24 mouse cellular contexts compared by ENCODE assay signal in the genomic region with DNA sequence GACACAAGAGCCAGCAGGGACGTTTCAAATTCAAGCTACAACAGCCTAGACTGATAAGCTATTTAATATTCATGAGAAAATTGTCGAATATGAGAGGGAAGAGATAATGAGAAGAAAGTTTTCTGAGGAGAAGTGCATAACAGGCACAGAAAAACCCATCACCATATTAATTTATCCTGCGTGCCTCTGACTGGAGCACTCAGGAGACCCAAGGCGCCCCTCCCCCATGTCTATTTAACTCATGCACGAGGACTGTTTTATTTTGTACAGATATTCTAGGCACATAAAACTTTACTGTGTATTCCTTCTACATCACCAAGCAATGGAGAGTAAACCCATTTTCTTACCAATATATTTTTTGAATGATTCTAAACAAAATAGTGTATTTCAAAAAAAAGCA. TPM values are rescaled to one million over a fixed set of nuclear protein-coding genes. Genes with fewer than 3 reads are reported as not detected.
DNase-seq lines count a peak whose midpoint lies in the region; ATAC-seq and TF ChIP-seq lines count a peak whose summit lies in the region.
"Had no signal": no experiment of that assay in that cellular context is flagged by ENCODE, and none has a peak within 500 bp of the region (broad histone marks: within the 10 kb centered on the region; RNA-seq: fewer than 3 reads in every experiment).

No protein-coding gene starts in this region.

- no peak for ATAC-seq in forebrain, embryonic 14.5 days
- no peak for ATAC-seq in forebrain, postnatal 0 days
- ATAC-seq in midbrain, embryonic 14.5 days (ENCODE audit: low FRiP score, low TSS enrichment): no peak
- ATAC-seq in midbrain, embryonic 16.5 days: no peak
- ATAC-seq: activated CD4-positive, CD25-positive, alpha-beta regulatory T cell, adult 4 months; CD4-positive, CD25-positive, alpha-beta regulatory T cell, adult 4 months; Patski had no signal

- H3K4me3 ChIP-seq in forebrain, embryonic 14.5 days (ENCODE audit: low read depth, low read length): no peak overlapping the region
- no peak overlapping the region for H3K4me3 ChIP-seq in forebrain, postnatal 0 days (ENCODE audit: low read depth, low read length)
- H3K4me3 ChIP-seq in midbrain, embryonic 14.5 days (replicated peaks; ENCODE audit: low read depth, low read length): no peak overlapping the region
- no peak overlapping the region for H3K4me3 ChIP-seq in midbrain, embryonic 16.5 days (ENCODE audit: low read depth, low read length)

- H3K4me2 ChIP-seq in forebrain, embryonic 14.5 days (ENCODE audit: low read length): no peak overlapping the region
- no peak overlapping the region for H3K4me2 ChIP-seq in forebrain, postnatal 0 days (ENCODE audit: low read depth)
- H3K4me2 ChIP-seq in midbrain, embryonic 14.5 days (ENCODE audit: low read length): no peak overlapping the region
- no peak overlapping the region for H3K4me2 ChIP-seq in midbrain, embryonic 16.5 days (ENCODE audit: low read length)

- no peak for TF ChIP-seq CTCF in forebrain, postnatal 0 days (IDR thresholded peaks at IDR 0.05; ENCODE audit: low read depth)
- no peak for TF ChIP-seq CTCF in brain, embryonic 14.5 days (IDR thresholded peaks at IDR 0.05; ENCODE audit: borderline replicate concordance, extremely low read depth, insufficient read depth, insufficient read length)

- 42% methylated on average over 5 of the region's 5 CpGs for WGBS in forebrain, embryonic 14.5 days
- WGBS in forebrain, postnatal 0 days: 52% methylated on average over 5 of the region's 5 CpGs
- 40% methylated on average over 5 of the region's 5 CpGs for WGBS in midbrain, embryonic 14.5 days
- 29% methylated on average over 5 of the region's 5 CpGs for WGBS in midbrain, embryonic 16.5 days

- no peaks in the 10 kb centered on the region for H3K9me3 ChIP-seq in forebrain, embryonic 14.5 days (replicated peaks; ENCODE audit: control insufficient read depth, low read length)
- H3K9me3 ChIP-seq in forebrain, postnatal 0 days (ENCODE audit: low read length): no peaks in the 10 kb centered on the region
- H3K9me3 ChIP-seq in midbrain, embryonic 14.5 days (ENCODE audit: control insufficient read depth, low read length): no peaks in the 10 kb centered on the region
- no peaks in the 10 kb centered on the region for H3K9me3 ChIP-seq in midbrain, embryonic 16.5 days (replicated peaks; ENCODE audit: control insufficient read depth, low read length, poor library complexity, severe bottlenecking)

- no peak for TF ChIP-seq POLR2A in brain, embryonic 14.5 days (IDR thresholded peaks at IDR 0.05; ENCODE audit: borderline replicate concordance, extremely low read depth, insufficient read depth, insufficient read length, poor library complexity, severe bottlenecking)

- H3K27me3 ChIP-seq in forebrain, embryonic 14.5 days (replicated peaks; ENCODE audit: control insufficient read depth, insufficient read depth, low read length): no peaks in the 10 kb centered on the region
- no peaks in the 10 kb centered on the region for H3K27me3 ChIP-seq in forebrain, postnatal 0 days (ENCODE audit: insufficient read depth, low read length)
- H3K27me3 ChIP-seq in midbrain, embryonic 14.5 days (ENCODE audit: control insufficient read depth, insufficient read depth, low read length): no peaks in the 10 kb centered on the region
- no peaks in the 10 kb centered on the region for H3K27me3 ChIP-seq in midbrain, embryonic 16.5 days (ENCODE audit: control insufficient read depth, insufficient read depth, low read depth, low read length)
- H3K27me3 ChIP-seq: CH12.LX had no signal

- peak; percentile 20 for DNase-seq in forebrain, embryonic 14.5 days (ENCODE audit: low spot score)
- no peak for DNase-seq in forebrain, postnatal 0 days
- peak; percentile 66 for DNase-seq in heart, adult 11 months
- no peak for DNase-seq in heart, postnatal 14 days
- peak; percentile 60 for DNase-seq in midbrain, embryonic 14.5 days
- DNase-seq in brain, embryonic 14.5 days (ENCODE audit: low read depth): peak; percentile 50
- no peak for DNase-seq in thymus, postnatal 10 days (ENCODE audit: low spot score in 2 of 2)
- DNase-seq: adrenal gland, adult 2 months; adrenal gland, adult 8-10 months; adrenal gland, postnatal 10 days; adrenal gland, postnatal 14 days; adrenal gland, postnatal 25 days; adrenal gland, postnatal 36 days; B cell, adult 2 months; cerebellum, adult 11 months; cerebellum, adult 11-12 months; cerebellum, adult 18-20 months had no signal

- H3K36me3 ChIP-seq in forebrain, embryonic 14.5 days (ENCODE audit: control insufficient read depth, insufficient read depth, low read length): no peaks in the 10 kb centered on the region
- H3K36me3 ChIP-seq in forebrain, postnatal 0 days (ENCODE audit: insufficient read depth): no peaks in the 10 kb centered on the region
- H3K36me3 ChIP-seq in midbrain, embryonic 14.5 days (ENCODE audit: control insufficient read depth, insufficient read depth, low read length): no peaks in the 10 kb centered on the region
- no peaks in the 10 kb centered on the region for H3K36me3 ChIP-seq in midbrain, embryonic 16.5 days (ENCODE audit: control insufficient read depth, insufficient read depth, low read length)
- H3K36me3 ChIP-seq: G1E had no signal

- H3K4me1 ChIP-seq in forebrain, embryonic 14.5 days (ENCODE audit: control insufficient read depth, insufficient read depth, low read length): no peaks in the 10 kb centered on the region
- H3K4me1 ChIP-seq in forebrain, postnatal 0 days (ENCODE audit: insufficient read depth): no peaks in the 10 kb centered on the region
- H3K4me1 ChIP-seq in midbrain, embryonic 14.5 days (ENCODE audit: control insufficient read depth, insufficient read depth, low read length): peaks cover 5% of the 10 kb centered on the region; the same call in 1 of the 2 replicates
- no peaks in the 10 kb centered on the region for H3K4me1 ChIP-seq in midbrain, embryonic 16.5 days (ENCODE audit: control insufficient read depth, insufficient read depth, low read length)

- no peak overlapping the region for H3K27ac ChIP-seq in forebrain, embryonic 14.5 days (ENCODE audit: low read depth, low read length)
- H3K27ac ChIP-seq in forebrain, postnatal 0 days (ENCODE audit: low read depth, low read length): no peak overlapping the region
- H3K27ac ChIP-seq in midbrain, embryonic 14.5 days (replicated peaks; ENCODE audit: low read depth, low read length): no peak overlapping the region
- H3K27ac ChIP-seq in midbrain, embryonic 16.5 days (ENCODE audit: low read length): no peak overlapping the region

- intact Hi-C loops in heart, postnatal 14 days (cut with DNase I): no loop called here

- H3K9ac ChIP-seq in forebrain, embryonic 14.5 days (ENCODE audit: low read length): no peak overlapping the region
- no peak overlapping the region for H3K9ac ChIP-seq in forebrain, postnatal 0 days
- no peak overlapping the region for H3K9ac ChIP-seq in midbrain, embryonic 14.5 days (replicated peaks; ENCODE audit: low read length)
- no peak overlapping the region for H3K9ac ChIP-seq in midbrain, embryonic 16.5 days (ENCODE audit: low read depth, low read length)

RNA-seq across cellular contexts. Expression of a gene that starts 33.6 kb away (rescaled TPM):
- 13.8 and 23.4 TPM in 2 replicates for polyA plus RNA-seq in forebrain, embryonic 14.5 days (2014; fragmentation: Nextera tagmentation; extraction: Ambion mirVana)
- 23.5 and 38.8 TPM in 2 replicates for total RNA-seq in forebrain, postnatal 0 days (2014; rRNA removed)
- 14.7 and 29.9 TPM in 2 replicates for polyA plus RNA-seq in forebrain, postnatal 0 days (2015; fragmentation: Nextera tagmentation; extraction: Ambion mirVana)
- total RNA-seq in heart, postnatal 14 days (2021): 10 to 100 TPM; 17.7 to 18.6 TPM
- 54.0 and 58.4 TPM in 2 replicates for polyA plus RNA-seq in midbrain, embryonic 14.5 days (2014; fragmentation: Nextera tagmentation; extraction: Ambion mirVana)
- 64.9 and 65.9 TPM in 2 replicates for polyA plus RNA-seq in midbrain, embryonic 16.5 days (2015; fragmentation: Nextera tagmentation; extraction: Ambion mirVana)
- 13.7 and 30.1 TPM in 2 replicates for polyA plus RNA-seq in brain, embryonic 14.5 days (2012; rRNA removed)
- total RNA-seq: CH12.LX, MEL had no signal
- polyA plus RNA-seq: activated CD4-positive, CD25-positive, alpha-beta regulatory T cell, adult 4 months; G1E had no signal

Comparison
In these comparisons a context has a peak if more than half of its experiments do, and no peak if none do; other contexts are left out.
1. DNase-seq: peak in forebrain, embryonic 14.5 days (single experiment), heart, adult 11 months (single experiment), midbrain, embryonic 14.5 days (single experiment) and brain, embryonic 14.5 days (single experiment); none in forebrain, postnatal 0 days (single experiment), heart, postnatal 14 days (0 of 2) and thymus, postnatal 10 days (0 of 2).